Comparison of ENCODE assay signal across 29 mouse cellular contexts in genomic region chr5:53147418-53147817, GRCm38 (mm10).
DNase-seq lines count a peak whose midpoint lies in the region; ATAC-seq and TF ChIP-seq lines count a peak whose summit lies in the region.
"Had no signal": no experiment of that assay in that cellular context is flagged by ENCODE, and none has a peak within 500 bp of the region (broad histone marks: within the 10 kb centered on the region; RNA-seq: fewer than 3 reads in every experiment).

No protein-coding gene starts in this region.

- DNase-seq in frontal cortex, postnatal 36 days (ENCODE audit: low spot score in 2 of 2): no peak
- no peak for DNase-seq in kidney, postnatal 10 days
- peak; percentile 57 for DNase-seq in right cerebral cortex, adult 18-20 months
- DNase-seq in right cerebral cortex, postnatal 14 days: no peak
- DNase-seq in gastrocnemius, adult 2 months: no peak
- DNase-seq in layer of hippocampus, adult 11-12 months (ENCODE audit: low spot score): no peak
- DNase-seq: adrenal gland, adult 8-10 months; cerebellum, adult 9-10 months; forebrain, postnatal 0 days; heart, adult 2 months; heart, postnatal 10 days; liver, embryonic 13.5 days; lung, adult 18-20 months; lung, postnatal 4 days; right cerebral cortex, postnatal 25 days; thymus, postnatal 14 days had no signal

- H3K27me3 ChIP-seq in kidney, embryonic 14.5 days (ENCODE audit: control insufficient read depth, insufficient read depth, low read length): no peaks in the 10 kb centered on the region
- H3K27me3 ChIP-seq: embryonic facial prominence, embryonic 13.5 days; heart, embryonic 13.5 days; intestine, embryonic 15.5 days; limb, embryonic 15.5 days; liver, embryonic 13.5 days; megakaryocyte, embryonic 14.5 days; midbrain, embryonic 12.5 days; neural tube, embryonic 13.5 days; stomach, embryonic 15.5 days had no signal

- peaks cover 8% of the 10 kb centered on the region; the same call in 1 of the 2 replicates for H3K36me3 ChIP-seq in kidney, embryonic 14.5 days (ENCODE audit: control insufficient read depth, insufficient read depth, low read length)
- H3K36me3 ChIP-seq: embryonic facial prominence, embryonic 13.5 days; heart, embryonic 13.5 days; limb, embryonic 10.5 days; limb, embryonic 15.5 days; liver, embryonic 13.5 days; midbrain, embryonic 12.5 days; neural tube, embryonic 13.5 days had no signal

- no peak overlapping the region for H3K9ac ChIP-seq in kidney, embryonic 14.5 days (ENCODE audit: low read depth, low read length)
- H3K9ac ChIP-seq: embryonic facial prominence, embryonic 13.5 days; forebrain, postnatal 0 days; heart, embryonic 13.5 days; intestine, embryonic 15.5 days; limb, embryonic 15.5 days; liver, embryonic 13.5 days; midbrain, embryonic 12.5 days; neural tube, embryonic 13.5 days; stomach, embryonic 15.5 days had no signal

- intact Hi-C loops in gastrocnemius, adult 2 months (cut with DNase I): loop anchor here (10.0 kb wide), 1 partner anchor 117 kb away; the partner anchor contains the start of gene Smim20

- no peak overlapping the region for H3K4me2 ChIP-seq in kidney, embryonic 14.5 days (replicated peaks; ENCODE audit: low read depth, low read length)
- H3K4me2 ChIP-seq: embryonic facial prominence, embryonic 13.5 days; heart, embryonic 13.5 days; intestine, embryonic 15.5 days; limb, embryonic 15.5 days; liver, embryonic 13.5 days; midbrain, embryonic 12.5 days; neural tube, embryonic 13.5 days; stomach, embryonic 15.5 days had no signal

- no peak for TF ChIP-seq CTCF in gastrocnemius, adult 2 months (IDR thresholded peaks at IDR 0.05)

- 74% methylated on average over 4 of the region's 4 CpGs for WGBS in kidney, embryonic 14.5 days

- ATAC-seq in frontal cortex, adult (ENCODE audit: low TSS enrichment): peak; percentile 66
- ATAC-seq in kidney, embryonic 14.5 days (ENCODE audit: low FRiP score, low TSS enrichment): no peak
- ATAC-seq: forebrain, postnatal 0 days; hindbrain, postnatal 0 days; intestine, embryonic 15.5 days; lung, postnatal 0 days had no signal

- H3K4me1 ChIP-seq in kidney, embryonic 14.5 days (ENCODE audit: control insufficient read depth, insufficient read depth, low read length): peaks cover 17% of the 10 kb centered on the region
- H3K4me1 ChIP-seq: intestine, embryonic 15.5 days; liver, embryonic 13.5 days; megakaryocyte, embryonic 14.5 days; stomach, embryonic 15.5 days had no signal

- no peaks in the 10 kb centered on the region for H3K9me3 ChIP-seq in kidney, embryonic 14.5 days (ENCODE audit: control insufficient read depth, low read length)
- H3K9me3 ChIP-seq: embryonic facial prominence, embryonic 13.5 days; intestine, embryonic 15.5 days; limb, embryonic 10.5 days; limb, embryonic 15.5 days; liver, embryonic 13.5 days; midbrain, embryonic 12.5 days; neural tube, embryonic 13.5 days; stomach, embryonic 15.5 days had no signal

- H3K27ac ChIP-seq in kidney, embryonic 14.5 days (ENCODE audit: low read depth, low read length): peak overlapping the region; percentile 24; the same call in 1 of the 2 replicates
- no peak overlapping the region; the same call in 1 of the 2 replicates for H3K27ac ChIP-seq in gastrocnemius, adult 2 months
- H3K27ac ChIP-seq: embryonic facial prominence, embryonic 13.5 days; heart, adult 2 months; heart, embryonic 13.5 days; hindbrain, postnatal 0 days; intestine, embryonic 15.5 days; limb, embryonic 10.5 days; limb, embryonic 15.5 days; liver, embryonic 13.5 days; midbrain, embryonic 12.5 days; neural tube, embryonic 13.5 days; stomach, embryonic 15.5 days had no signal

- H3K4me3 ChIP-seq in kidney, embryonic 14.5 days (ENCODE audit: low read length): no peak overlapping the region
- H3K4me3 ChIP-seq in gastrocnemius, adult 2 months: no peak overlapping the region
- H3K4me3 ChIP-seq: embryonic facial prominence, embryonic 13.5 days; heart, adult 2 months; heart, embryonic 13.5 days; intestine, embryonic 15.5 days; limb, embryonic 10.5 days; limb, embryonic 15.5 days; liver, embryonic 13.5 days; megakaryocyte, embryonic 14.5 days; midbrain, embryonic 12.5 days; neural tube, embryonic 13.5 days; stomach, embryonic 15.5 days had no signal
